Mouse (Mus musculus) adrenal gland, adult 8-10 months (tissue): ENCODE results near the gene Tsfm. TPM values are rescaled to one million over a fixed set of nuclear protein-coding genes. Genes with fewer than 3 reads are reported as not detected.
A peak's percentile ranks its signal among the peaks of the same experiment; 100 is the strongest.

Source experiments
- DNase-seq: peaks from one replicate; pipeline ENCODE4 v3.0.0; 2022
- total RNA-seq, 4 experiments: library from RNA; stranded (reverse); gene quantifications; 2 replicates each; pipeline ENCODE4 v1.2.4; 2022

Tsfm gene
- total RNA-seq, 4 experiments from 2014 or later: 67.1 to 71.5 (median 68.1) TPM

DNA sequence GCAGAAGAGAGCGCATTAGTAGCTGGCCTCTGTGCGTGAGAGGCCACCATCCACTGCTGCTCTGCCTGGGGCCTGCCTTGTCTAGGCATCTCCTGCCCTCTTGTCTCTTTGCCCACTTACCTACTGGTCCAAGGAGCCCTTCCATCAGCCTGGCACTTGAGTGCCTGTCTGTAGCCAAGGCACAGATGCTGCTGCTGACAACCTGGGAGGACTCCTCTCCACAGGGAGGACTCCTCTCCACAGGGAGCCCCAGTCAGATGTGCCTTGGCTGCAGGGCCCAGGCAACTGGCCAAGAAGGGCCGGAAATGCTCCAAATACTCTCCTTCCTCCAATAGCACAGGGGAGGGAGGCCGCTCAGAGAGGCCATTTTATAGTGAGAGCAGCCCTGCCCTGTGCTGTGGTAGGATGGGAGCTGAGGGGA lies 44.1 kb downstream of the Tsfm start:
- peak; percentile 79 for DNase-seq

DNA sequence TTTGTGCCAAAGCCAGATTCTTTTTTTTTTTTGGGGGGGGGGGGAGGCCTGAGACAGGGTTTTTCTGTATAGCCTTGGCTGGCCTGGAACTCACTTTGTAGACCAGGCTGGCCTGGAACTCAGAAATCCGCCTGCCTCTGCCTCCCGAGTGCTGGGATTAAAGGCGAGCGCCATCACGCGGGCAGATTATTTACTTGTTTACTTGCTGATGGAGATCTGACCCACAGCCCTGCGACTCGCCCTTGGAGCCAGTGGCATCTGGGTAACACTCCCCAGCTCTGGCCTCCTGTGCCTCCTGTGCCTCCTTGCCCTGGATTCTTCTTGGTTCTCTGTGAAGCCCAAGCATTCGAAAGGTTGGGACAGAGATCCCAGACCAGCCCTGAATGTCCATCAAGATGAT lies 45.1 kb downstream of the Tsfm start:
- DNase-seq: no peak

DNA sequence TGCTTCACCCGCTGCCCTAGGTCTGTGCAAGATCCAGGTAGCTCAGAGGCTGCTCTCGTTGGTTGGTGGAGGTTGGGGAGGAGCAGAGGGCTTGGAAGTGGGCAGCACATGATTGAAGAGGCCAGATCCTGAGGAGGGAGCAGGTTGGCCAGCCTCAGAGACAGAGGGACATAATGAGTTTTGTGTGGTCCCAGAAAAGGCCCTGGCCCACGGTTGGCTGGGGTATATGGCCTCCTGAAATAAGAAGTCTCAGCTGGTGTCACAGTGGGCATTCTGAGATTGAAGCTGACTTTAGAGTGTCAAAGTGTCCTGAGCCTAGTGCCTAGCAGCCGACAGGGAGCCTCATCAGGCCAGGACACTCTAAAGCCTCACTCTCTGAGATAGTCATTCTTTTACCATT lies 45.5 kb downstream of the Tsfm start:
- no peak for DNase-seq

DNA sequence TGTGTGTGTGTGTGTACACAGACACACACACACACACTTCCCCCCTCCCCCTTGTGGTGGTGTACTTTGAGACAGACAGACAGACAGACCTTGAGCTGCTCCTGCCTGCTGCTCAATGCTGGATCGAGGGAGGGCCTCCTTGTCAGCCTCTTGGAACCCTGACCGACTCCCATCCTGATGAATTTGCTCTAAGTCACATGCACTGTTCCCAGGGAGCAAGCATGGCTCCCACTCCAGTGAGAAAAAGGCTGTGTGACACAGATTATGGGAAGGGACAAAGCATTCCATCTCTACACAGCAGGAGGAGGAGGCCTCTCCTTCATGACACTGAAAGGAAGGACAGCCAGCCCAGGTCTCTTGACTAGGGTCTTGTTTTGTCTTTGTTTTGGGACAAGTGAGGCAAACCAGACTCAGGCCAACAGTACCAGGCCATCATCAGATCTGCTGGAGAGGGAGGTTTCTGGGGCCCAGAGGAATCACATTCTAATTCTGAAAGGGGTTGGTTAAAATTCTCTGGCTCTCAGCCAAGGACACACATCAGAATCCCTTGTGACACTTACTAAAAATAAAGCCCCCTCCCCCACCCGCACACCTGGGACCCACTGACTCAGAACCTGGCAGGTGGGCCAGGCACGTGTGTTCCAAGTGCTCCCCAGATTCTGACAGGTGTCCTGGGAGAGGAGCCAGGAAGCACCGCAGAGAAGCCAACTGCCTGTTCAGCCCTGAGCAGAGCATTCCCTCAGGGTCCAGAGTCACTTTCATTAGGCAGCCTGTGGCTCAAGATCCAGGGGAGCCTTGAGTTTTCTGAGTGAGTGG lies 46.2 kb downstream of the Tsfm start:
- DNase-seq: no peak

DNA sequence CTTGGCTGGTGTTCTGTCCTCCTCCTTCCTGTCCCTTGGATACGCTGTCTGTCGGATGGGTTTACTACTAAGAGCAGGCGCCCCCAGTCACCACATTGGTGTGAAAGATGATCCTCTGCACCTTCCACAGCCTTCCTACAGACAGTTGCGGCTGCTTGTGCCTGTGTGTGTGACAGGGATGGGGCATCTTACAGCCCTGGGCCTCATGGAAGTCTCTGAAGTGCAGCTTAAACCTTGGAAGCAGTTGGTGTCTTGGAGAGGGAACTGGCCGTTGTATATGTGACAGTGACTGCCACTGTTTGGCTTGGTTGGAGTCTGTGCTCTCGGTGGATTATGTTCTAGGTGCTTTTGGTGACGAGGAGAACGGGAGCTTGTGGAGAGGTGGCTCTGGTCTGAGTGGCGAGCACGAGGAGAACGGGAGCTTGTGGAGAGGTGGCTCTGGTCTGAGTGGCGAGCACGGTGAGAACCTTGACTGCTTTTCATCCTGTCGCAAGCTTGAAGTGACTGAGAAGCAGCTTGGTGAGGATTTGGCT lies 47.4 kb downstream of the Tsfm start:
- DNase-seq: no peak

DNA sequence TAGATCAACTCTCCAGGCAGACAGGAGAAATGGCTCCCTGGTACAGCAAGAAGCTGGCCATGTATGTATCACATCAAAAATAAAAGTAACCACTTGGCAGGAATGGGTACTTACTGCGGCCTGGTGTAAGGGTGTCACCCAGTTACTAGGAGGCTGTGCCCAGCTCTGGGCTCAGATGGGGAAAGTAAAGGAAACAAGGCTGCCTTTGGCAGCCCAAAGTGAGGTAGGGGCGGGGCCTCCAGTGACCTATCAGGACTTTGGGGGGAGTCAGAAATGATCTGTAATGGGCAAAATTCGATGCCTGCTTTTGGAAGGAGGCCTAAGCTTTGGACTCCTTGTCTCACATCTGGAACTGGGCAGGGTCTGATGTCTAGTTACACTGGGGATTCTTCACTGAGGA lies 48.9 kb downstream of the Tsfm start:
- DNase-seq: no peak

DNA sequence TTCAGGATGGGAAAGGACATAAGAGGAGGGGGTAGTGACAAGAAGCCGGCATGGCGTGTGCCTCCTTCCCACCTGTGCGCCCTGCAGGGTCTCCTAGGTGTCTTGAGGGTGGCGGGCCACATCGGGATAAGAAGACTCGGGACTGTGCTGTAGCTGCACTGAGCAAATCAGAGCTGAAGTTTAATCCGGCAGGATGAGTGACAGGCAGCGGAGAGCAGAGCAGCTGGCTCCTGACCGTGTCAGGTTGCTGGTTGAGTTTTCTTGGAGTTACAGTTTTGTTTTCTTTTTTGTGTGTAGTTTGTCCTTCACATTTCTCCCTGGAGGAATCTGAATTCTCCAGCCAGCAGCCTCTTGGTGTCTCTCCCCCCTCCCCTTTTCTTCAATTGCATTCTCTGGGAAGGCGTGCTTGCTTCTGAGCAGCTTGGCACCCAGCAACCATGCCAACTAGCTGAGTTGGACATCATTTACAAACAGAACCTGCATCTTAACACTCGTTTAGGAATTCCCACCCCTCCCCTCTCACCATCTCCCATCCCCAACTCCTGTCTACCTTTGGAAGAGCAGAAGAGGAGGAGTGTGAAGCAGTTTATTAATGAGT lies 49.6 kb downstream of the Tsfm start:
- no peak for DNase-seq

DNA sequence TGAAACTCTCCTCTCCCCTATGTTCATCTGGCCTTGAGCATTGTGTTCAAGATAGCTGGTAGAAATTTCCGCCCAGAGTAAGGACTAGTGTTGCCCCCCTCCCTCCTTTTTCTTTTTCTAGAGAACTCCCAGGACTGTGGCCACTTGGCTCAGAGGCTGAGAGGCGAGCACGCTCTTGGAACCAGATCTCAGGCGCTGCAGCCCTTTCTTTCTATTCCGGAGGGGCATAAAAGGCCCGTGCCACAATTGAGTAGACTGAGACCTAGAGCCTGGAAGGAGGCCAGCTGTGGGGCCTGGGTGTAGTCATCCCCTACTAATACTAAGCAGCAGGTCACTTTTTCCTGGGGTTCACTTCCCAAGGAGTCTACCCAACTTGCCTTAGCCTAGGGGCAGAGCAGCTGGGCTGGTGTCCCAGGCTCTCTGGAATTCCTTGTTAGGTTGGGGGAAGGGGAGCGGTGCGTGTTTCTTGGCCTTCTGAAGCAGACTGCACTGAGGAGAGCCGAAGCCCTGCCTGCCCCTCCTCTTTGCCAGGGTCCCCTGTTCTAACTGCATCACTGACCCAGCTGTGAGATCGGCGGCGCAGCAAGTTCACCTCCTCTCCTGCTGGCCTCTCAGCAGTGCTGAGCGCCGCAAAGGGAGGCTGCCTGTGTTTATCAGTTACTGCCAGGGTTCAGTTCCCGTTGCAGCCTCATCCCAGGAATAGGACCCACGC lies 50.3 kb downstream of the Tsfm start:
- DNase-seq: no peak

DNA sequence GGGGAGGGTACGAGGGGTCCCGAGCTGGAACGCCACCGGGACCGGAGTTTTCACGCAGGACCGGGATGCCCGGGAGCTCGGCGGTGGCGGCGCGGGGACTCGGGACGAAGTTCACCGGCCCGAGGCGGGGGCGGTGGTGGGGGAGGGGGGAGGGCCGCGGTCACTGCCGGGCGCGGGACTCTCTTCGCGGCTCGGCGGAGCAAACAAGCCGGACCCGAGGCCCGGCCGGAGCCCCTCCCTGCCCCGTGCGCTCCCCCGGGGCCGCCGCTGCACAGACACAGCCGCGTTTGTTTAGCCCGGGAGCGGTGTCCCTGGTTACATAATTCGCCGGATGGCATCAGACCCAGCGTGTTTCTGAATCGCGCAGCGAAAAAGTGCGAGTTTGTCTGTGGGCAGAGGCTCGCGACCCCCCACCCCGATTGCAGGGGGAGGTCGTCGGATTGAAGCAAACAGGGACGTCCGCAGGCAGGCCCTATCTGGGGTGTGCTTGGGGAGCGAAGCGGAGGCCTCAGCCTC lies 50.9 kb downstream of the Tsfm start:
- peak; percentile 55 for DNase-seq

DNA sequence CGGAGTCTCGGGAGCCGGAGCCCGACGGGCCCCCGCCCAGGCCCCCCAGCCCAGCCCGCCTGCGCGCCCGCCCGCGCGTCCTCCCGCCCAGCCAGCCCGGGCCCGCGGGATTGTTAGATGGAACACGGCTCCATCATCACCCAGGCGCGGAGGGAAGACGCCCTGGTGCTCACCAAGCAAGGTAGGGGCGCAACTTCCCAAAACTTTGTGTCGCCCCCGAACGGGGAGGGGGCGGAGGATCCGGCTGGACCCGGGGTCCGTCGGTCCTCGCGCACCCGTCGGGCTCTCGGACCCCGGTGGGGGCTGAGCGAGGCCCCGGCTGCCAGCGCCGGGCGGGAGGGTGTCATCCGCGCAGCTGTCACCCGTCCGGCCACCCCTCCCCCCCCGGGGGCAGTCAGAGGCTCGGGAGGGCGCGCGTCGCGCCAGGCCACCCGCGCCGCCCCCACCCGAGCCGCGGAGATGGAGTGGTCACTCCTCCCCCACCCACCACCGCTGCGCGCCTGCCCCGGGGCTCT lies 51.5 kb downstream of the Tsfm start:
- DNase-seq: peak; percentile 58

DNA sequence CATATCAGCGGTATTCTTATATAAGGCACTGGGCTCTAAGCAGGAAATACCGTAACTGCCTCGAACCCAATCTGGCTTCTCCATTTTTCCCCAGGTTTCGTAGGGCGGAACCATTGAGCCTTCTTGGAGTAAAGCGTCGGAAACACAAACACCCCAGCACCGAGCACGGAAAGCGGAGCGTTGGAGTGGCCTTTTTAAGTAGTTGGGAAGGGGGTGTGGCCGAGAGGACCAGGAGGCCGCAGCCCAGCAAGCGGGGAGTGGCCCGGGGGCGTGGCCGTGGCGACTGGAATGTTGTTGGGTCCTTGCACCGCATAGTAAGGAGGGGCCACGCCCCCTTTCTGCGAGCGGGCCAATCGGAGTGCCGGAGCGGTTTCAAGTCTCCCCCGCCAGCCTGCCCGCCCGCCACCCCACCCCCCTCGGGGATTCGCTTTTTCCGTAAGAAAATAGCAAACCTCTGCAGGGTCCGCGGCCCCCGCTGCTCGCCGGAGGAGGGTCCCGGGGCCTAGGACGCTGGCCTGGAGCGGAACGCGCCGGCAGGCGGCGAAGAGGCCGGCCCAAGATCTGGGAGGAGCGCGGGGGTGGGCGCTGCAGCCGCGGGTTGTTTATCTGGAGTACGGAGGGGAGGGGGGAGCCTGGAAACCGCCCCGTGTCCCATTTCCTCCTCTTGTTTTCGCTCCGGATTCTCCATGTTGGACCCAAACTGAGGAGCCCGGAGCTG lies 52.2 kb downstream of the Tsfm start, which contains the start of gene Ctdsp2:
Ctdsp2 (plus strand) TSS at position 441 of the 718 bp plus-strand sequence.
- DNase-seq: peak; percentile 99

DNA sequence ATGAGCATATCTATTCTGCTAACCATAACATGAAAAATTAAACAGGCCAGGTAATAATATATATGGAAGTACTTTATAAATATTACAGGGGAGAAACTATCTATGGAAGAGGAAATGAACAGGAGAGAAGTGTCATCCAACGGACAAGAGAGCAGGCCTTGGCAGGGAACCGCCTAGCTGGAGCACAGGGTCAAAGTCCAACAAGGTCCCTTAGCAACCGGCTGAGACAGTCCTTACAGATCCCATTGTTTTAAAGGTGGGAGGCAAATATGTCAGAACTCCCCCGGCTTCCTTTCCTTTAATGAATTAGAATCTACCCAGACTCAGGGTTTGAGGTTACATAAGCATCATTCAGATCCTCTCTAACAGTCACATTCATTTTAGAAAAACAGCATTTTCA lies 53.6 kb downstream of the Tsfm start:
- DNase-seq: no peak

DNA sequence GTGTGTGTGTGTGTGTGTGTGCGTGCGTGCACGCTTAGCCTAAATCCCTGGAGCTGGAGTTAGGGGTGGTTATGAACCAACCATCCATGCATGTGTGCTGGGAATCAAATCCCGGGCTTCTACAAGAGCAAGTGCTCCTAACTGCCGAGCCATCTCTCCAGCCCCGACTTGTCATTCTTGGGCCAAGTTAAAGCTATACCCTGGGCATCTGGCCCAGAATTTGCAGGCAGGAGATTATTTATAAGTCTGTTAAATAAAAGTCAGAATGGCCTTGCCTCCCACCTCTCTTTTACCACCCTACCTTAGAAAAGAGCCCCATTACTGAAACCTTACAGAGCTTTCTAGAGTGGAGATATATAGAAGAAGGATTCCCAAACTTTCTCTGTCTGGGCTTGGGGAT lies 54.9 kb downstream of the Tsfm start:
- DNase-seq: no peak

DNA sequence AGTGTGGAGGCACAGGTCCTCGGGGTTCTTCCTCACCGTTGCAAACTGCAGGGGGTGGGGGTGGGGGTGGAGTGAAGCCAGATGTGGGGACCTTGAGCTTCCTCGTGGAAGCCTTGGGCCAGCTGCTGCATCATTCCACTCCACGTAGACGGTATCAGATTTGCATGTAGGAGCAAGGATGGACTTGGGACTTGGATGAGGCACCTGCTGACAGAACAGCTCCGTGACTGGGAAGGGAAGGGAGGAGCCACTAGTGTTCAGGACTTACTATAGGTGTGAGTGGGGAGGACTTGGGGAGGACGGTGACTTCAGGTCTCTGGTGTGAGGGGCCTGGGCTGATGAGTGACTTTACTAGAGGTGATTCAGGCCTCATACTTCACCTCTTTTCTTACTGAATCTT lies 57.7 kb downstream of the Tsfm start:
- no peak for DNase-seq

DNA sequence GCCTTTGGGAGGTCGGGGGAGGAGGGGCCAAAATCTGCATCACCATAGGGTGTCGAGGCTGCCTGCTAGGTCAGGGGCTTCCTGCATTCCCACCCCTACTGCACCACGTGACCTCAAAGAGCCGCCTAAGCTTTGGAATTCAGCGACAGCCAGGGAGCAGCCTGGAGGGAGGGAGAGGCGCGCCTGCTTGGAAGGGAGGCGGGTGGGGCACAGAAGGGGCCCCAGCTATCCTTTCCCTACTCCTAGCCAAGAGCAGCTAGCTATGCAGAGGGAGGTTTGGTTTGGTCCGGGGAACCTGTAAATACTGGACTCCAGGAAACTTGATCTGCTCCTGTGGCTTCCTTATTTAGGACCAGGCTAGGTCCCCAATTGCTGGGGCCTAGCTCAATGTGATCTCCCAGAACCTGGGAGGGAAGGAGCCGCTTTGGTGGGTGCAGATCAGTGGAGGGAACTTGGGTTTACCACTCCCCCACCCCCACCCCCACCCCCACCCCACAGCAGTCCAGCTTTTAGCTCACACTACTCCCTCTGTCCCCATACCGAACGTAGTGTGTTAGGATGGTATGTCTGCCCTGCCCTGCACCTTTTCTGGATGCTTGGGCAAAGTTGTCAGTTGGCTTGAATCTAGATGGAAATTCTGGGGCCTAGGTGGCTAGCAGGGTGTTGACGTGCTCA lies 58.5 kb downstream of the Tsfm start:
- peak; percentile 60 for DNase-seq

DNA sequence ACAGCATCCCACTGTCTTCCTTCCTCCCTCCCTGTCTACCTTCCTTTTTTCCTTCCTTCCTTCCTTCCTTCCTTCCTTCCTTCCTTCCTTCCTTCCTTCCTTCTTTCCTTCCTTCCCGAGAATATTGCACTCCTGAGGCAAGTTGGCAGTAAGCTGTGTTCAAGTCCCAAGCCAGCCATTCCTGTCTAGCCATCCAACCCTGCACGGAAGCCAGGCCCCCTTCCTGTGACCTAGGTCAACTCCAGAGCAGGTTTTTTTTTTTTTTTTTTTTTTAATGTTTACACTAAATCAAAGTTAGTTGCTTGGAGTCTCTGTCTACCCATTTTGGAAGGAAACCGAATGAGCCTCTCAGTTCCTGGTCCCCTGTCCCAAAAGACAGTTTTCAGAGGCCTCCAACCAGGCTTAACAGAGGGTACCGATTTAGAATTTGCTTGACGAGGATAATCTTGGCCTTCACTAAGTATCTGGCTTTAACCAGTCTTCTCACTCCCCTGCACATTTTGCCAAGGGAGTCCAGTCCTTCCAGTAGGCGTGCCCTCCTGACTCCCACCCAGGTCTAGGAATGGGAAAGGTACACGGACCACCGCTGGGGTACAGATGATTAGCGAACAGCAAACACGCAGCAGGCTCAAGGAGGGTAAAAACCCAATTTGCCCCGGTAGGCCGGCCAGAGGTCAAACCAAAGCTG lies 59.1 kb downstream of the Tsfm start:
- no peak for DNase-seq

DNA sequence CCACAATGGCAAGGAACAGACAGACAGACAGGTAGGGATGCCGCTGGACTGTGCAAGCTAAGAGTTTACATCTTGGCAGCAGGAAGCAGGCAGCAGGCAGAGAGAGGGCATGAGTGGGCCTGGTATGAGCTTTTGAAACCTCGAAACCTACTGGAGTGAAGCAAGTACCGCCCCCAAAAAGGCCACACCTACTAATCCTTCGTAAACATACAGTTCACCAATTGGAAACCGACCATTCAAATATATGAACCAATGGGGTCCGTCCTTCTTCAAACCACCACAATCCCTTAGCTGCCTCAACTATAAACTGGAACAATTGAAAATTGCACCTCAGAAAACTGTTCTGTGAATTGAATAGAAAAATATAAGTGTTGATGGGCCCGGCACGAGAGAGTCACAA lies 66.8 kb downstream of the Tsfm start:
- no peak for DNase-seq

DNA sequence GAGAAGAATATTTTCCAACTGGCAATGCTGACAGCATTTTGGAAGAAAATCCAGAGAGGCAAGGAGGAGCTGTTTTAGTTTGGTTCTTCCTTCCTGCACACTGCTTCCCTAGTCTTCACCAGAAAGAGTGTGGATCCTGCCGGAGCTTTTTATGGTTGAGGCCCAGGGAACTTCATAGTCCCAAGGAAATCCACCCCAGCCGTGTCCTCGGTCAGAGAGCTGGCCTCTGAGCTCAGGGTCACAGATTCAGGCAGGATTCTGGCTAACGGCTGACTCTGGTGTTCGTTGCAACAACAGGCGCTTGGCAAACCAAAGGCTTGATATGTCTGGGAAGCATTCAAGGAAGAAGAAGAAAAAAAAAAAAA lies 67.7 kb downstream of the Tsfm start:
- peak; percentile 61 for DNase-seq

DNA sequence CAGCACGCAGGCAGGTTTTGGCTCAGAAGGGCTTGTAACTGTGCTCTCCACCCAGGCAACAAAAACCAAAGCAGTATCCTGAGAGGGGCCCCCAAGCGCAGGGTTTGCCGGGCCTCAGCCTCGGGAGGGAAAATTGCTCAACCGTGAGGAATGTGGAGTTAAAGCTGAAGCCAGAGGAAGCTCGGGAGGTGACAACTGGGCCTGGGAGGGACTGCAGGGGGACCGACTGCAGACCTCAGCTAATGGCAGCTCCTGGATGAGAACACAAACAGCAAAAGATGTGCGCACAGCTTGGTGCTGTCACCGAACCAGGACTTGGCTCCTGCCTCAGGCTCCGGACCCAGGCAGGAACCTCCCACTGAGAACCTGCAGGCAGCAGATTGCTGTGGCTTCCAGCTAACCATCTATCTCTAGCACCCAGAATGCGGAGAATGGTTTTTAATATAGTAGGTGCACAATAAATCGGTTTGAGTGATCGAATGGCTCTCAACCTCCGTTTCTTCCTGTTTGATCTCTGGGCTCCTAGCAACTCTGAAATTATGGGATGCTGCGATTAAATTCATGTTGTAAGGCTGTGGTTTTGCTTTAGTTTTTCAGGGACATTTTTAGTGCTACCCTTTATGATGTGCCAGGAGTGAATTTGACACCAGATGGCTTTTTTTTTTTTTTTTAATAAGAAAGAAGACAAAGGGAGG lies 68.2 kb downstream of the Tsfm start:
- peak; percentile 49 for DNase-seq

DNA sequence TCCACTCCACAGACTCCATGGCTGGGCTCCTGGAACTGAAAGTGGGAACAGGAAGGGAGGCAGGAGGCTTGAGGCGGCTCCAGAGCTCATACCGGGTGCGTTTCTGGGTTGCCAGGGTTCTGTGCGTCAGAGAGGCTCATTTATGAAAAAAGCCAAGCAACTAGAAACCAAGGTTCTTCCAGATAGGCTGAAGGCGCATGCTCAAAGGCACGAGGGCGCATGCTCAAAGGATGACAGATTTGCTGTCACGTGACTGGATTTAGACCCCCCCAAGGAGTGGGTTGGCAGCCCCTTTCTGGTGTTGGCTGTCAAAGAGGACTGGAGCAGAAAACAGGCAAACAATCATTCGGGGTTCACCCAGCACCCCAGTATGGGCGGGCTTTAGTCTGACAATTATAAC lies 68.9 kb downstream of the Tsfm start:
- peak; percentile 42 for DNase-seq
